Mouse (Mus musculus): ENCODE results near the gene Slit3. TPM values are rescaled to one million over a fixed set of nuclear protein-coding genes. Genes with fewer than 3 reads are reported as not detected.

Gene Slit3
- polyA plus RNA-seq, 1 experiment from 2014 or later: 14.2 TPM

DNA sequence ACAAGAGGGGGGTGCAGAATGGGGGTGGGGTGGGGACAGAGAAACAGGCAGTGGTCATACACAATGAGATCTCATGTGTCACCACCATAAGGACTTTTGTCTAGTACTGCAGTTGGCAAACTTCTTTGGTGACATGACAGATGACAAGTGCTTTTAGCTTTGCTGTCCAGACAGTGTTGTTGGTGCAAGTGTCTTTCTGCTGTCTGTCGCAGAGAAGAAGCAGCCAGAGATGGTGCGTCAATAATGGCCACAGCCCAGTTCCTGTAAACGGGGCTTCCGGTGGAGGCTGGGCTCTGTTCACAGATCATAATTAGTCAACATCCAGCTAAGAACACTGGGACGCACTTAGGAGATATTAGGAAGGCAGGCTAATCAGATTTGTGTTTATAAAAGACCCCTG, 349.8 kb downstream of the Slit3 start:
- Histone ChIP-seq H3K4me2 (replicated peaks; ENCODE audit: low read depth, low read length) (no peak overlapping the region), H3K9me3 (ENCODE audit: low read length) (no peaks in the 10 kb centered on the region), H3K36me3 (ENCODE audit: insufficient read depth, low read length) (no peaks in the 10 kb centered on the region), H3K27me3 (replicated peaks; ENCODE audit: insufficient read depth, low read length) (no peaks in the 10 kb centered on the region), H3K9ac (replicated peaks; ENCODE audit: low read depth) (no peak overlapping the region), H3K27ac (ENCODE audit: low read length) (no peak overlapping the region), H3K4me3 (ENCODE audit: low read depth, low read length) (no peak overlapping the region), H3K4me1 (ENCODE audit: insufficient read depth, low read depth, low read length) (no peaks in the 10 kb centered on the region)
- ATAC-seq: peak; percentile 75
- no peak for TF ChIP-seq CTCF (IDR thresholded peaks at IDR 0.05)
- no peak for TF ChIP-seq EP300 (IDR thresholded peaks at IDR 0.05)
- WGBS: 33% methylated on average over 5 of the region's 5 CpGs
- peak; percentile 66 for DNase-seq (ENCODE audit: low spot score)

- Histone ChIP-seq H3K27ac (ENCODE audit: low read length) (no peak overlapping the region), H3K4me1 (ENCODE audit: insufficient read depth, low read depth, low read length) (no peaks in the 10 kb centered on the region), H3K4me3 (ENCODE audit: low read depth, low read length) (no peak overlapping the region), H3K27me3 (replicated peaks; ENCODE audit: insufficient read depth, low read length) (no peaks in the 10 kb centered on the region), H3K9ac (replicated peaks; ENCODE audit: low read depth) (no peak overlapping the region), H3K36me3 (ENCODE audit: insufficient read depth, low read length) (no peaks in the 10 kb centered on the region), H3K4me2 (replicated peaks; ENCODE audit: low read depth, low read length) (no peak overlapping the region), H3K9me3 (ENCODE audit: low read length) (no peaks in the 10 kb centered on the region)
- ATAC-seq (no peak), DNase-seq (ENCODE audit: low spot score) (no peak)
- 53% methylated on average over 11 of the region's 11 CpGs for WGBS
- TF ChIP-seq CTCF (IDR thresholded peaks at IDR 0.05) (no peak), EP300 (IDR thresholded peaks at IDR 0.05) (no peak)
These were observed 352.0 kb downstream of the Slit3 start for GRCm38 (mm10) chr11:35472842-35473616.

- WGBS: 65% methylated on average over 5 of the region's 5 CpGs
- Histone ChIP-seq H3K27me3 (replicated peaks; ENCODE audit: insufficient read depth, low read length) (no peaks in the 10 kb centered on the region), H3K27ac (ENCODE audit: low read length) (no peak overlapping the region), H3K4me1 (ENCODE audit: insufficient read depth, low read depth, low read length) (no peaks in the 10 kb centered on the region), H3K4me2 (replicated peaks; ENCODE audit: low read depth, low read length) (no peak overlapping the region), H3K4me3 (ENCODE audit: low read depth, low read length) (no peak overlapping the region), H3K36me3 (ENCODE audit: insufficient read depth, low read length) (no peaks in the 10 kb centered on the region), H3K9ac (replicated peaks; ENCODE audit: low read depth) (no peak overlapping the region), H3K9me3 (ENCODE audit: low read length) (no peaks in the 10 kb centered on the region)
- DNase-seq (ENCODE audit: low spot score) (no peak), ATAC-seq (no peak)
- no peak for TF ChIP-seq CTCF (IDR thresholded peaks at IDR 0.05)
- TF ChIP-seq EP300 (IDR thresholded peaks at IDR 0.05): no peak
These were observed 352.6 kb downstream of the Slit3 start for GRCm38 (mm10) chr11:35473617-35473996.

GRCm38 (mm10) chr11:35480146-35480545, 359.1 kb downstream of the Slit3 start:
- Histone ChIP-seq H3K9ac (replicated peaks; ENCODE audit: low read depth) (no peak overlapping the region), H3K4me1 (ENCODE audit: insufficient read depth, low read depth, low read length) (no peaks in the 10 kb centered on the region), H3K4me3 (ENCODE audit: low read depth, low read length) (no peak overlapping the region), H3K27ac (ENCODE audit: low read length) (no peak overlapping the region), H3K27me3 (replicated peaks; ENCODE audit: insufficient read depth, low read length) (no peaks in the 10 kb centered on the region), H3K36me3 (ENCODE audit: insufficient read depth, low read length) (no peaks in the 10 kb centered on the region), H3K9me3 (ENCODE audit: low read length) (no peaks in the 10 kb centered on the region), H3K4me2 (replicated peaks; ENCODE audit: low read depth, low read length) (no peak overlapping the region)
- ATAC-seq: no peak
- no peak for DNase-seq (ENCODE audit: low spot score)
- TF ChIP-seq CTCF (IDR thresholded peaks at IDR 0.05): no peak
- no peak for TF ChIP-seq EP300 (IDR thresholded peaks at IDR 0.05)
- WGBS: 47% methylated on average over 8 of the region's 8 CpGs

GRCm38 (mm10) chr11:35481611-35482363, 360.8 kb downstream of the Slit3 start:
- DNase-seq (ENCODE audit: low spot score): no peak
- Histone ChIP-seq H3K4me2 (replicated peaks; ENCODE audit: low read depth, low read length) (no peak overlapping the region), H3K4me3 (ENCODE audit: low read depth, low read length) (no peak overlapping the region), H3K4me1 (ENCODE audit: insufficient read depth, low read depth, low read length) (no peaks in the 10 kb centered on the region), H3K9me3 (ENCODE audit: low read length) (no peaks in the 10 kb centered on the region), H3K9ac (replicated peaks; ENCODE audit: low read depth) (no peak overlapping the region), H3K36me3 (ENCODE audit: insufficient read depth, low read length) (no peaks in the 10 kb centered on the region), H3K27me3 (replicated peaks; ENCODE audit: insufficient read depth, low read length) (no peaks in the 10 kb centered on the region), H3K27ac (ENCODE audit: low read length) (no peak overlapping the region)
- 66% methylated on average over 9 of the region's 9 CpGs for WGBS
- no peak for ATAC-seq
- TF ChIP-seq CTCF (IDR thresholded peaks at IDR 0.05): no peak
- TF ChIP-seq EP300 (IDR thresholded peaks at IDR 0.05): no peak

- H3K4me3 ChIP-seq (ENCODE audit: low read depth, low read length): no peak overlapping the region
- no peak overlapping the region for H3K9ac ChIP-seq (replicated peaks; ENCODE audit: low read depth)
- no peak for DNase-seq (ENCODE audit: low spot score)
- no peaks in the 10 kb centered on the region for H3K9me3 ChIP-seq (ENCODE audit: low read length)
- no peaks in the 10 kb centered on the region for H3K27me3 ChIP-seq (replicated peaks; ENCODE audit: insufficient read depth, low read length)
- no peak for ATAC-seq
- no peaks in the 10 kb centered on the region for H3K4me1 ChIP-seq (ENCODE audit: insufficient read depth, low read depth, low read length)
- no peak overlapping the region for H3K27ac ChIP-seq (ENCODE audit: low read length)
- 83% methylated on average over 5 of the region's 5 CpGs for WGBS
- no peak overlapping the region for H3K4me2 ChIP-seq (replicated peaks; ENCODE audit: low read depth, low read length)
- TF ChIP-seq CTCF (IDR thresholded peaks at IDR 0.05) (no peak), EP300 (IDR thresholded peaks at IDR 0.05) (no peak)
- H3K36me3 ChIP-seq (ENCODE audit: insufficient read depth, low read length): no peaks in the 10 kb centered on the region
These were observed 366.9 kb downstream of the Slit3 start for GRCm38 (mm10) chr11:35487966-35488365.

Data from lung, postnatal 0 days (tissue).